Mouse (Mus musculus): ENCODE results near the gene Maml3.

Maml3 gene

GRCm38 (mm10) chr3:52006721-52007330 lies 98.0 kb downstream of the Maml3 start:
- DNase-seq (ENCODE audit: low read depth), result peak; percentile 42

GRCm38 (mm10) chr3:52003663-52004062 lies 101.2 kb downstream of the Maml3 start:
- DNase-seq (ENCODE audit: low read depth), result no peak

- no peak for DNase-seq (ENCODE audit: low read depth)
Measured at GRCm38 (mm10) chr3:52001518-52001895, 103.4 kb downstream of the Maml3 start.

- DNase-seq (ENCODE audit: low read depth), result peak; percentile 32
Measured at GRCm38 (mm10) chr3:52000871-52001517, 103.9 kb downstream of the Maml3 start.

GRCm38 (mm10) chr3:51999671-52000437 lies 105.0 kb downstream of the Maml3 start:
- DNase-seq (ENCODE audit: low read depth), result peak; percentile 94

- no peak for DNase-seq (ENCODE audit: low read depth)
Measured at GRCm38 (mm10) chr3:51998511-51999399, 106.1 kb downstream of the Maml3 start.

GRCm38 (mm10) chr3:51997616-51998015 lies 107.3 kb downstream of the Maml3 start:
- no peak for DNase-seq (ENCODE audit: low read depth)

- DNase-seq (ENCODE audit: low read depth), result no peak
Measured at GRCm38 (mm10) chr3:51986507-51986906, 118.4 kb downstream of the Maml3 start.

- DNase-seq (ENCODE audit: low read depth), result no peak
Measured at GRCm38 (mm10) chr3:51981496-51981895, 123.4 kb downstream of the Maml3 start.

GRCm38 (mm10) chr3:51977654-51978352 lies 127.1 kb downstream of the Maml3 start:
- DNase-seq (ENCODE audit: low read depth), result no peak

GRCm38 (mm10) chr3:51974601-51975000 lies 130.3 kb downstream of the Maml3 start:
- DNase-seq (ENCODE audit: low read depth), result no peak

GRCm38 (mm10) chr3:51974153-51974552 lies 130.7 kb downstream of the Maml3 start:
- DNase-seq (ENCODE audit: low read depth), result no peak

GRCm38 (mm10) chr3:51972576-51972975 lies 132.3 kb downstream of the Maml3 start:
- DNase-seq (ENCODE audit: low read depth), result no peak

- DNase-seq (ENCODE audit: low read depth), result no peak
Measured at GRCm38 (mm10) chr3:51970489-51970888, 134.4 kb downstream of the Maml3 start.

- no peak for DNase-seq (ENCODE audit: low read depth)
Measured at GRCm38 (mm10) chr3:51969451-51969850, 135.4 kb downstream of the Maml3 start.

GRCm38 (mm10) chr3:51965841-51966240 lies 139.0 kb downstream of the Maml3 start:
- DNase-seq (ENCODE audit: low read depth), result no peak

GRCm38 (mm10) chr3:51965436-51965835 lies 139.4 kb downstream of the Maml3 start:
- DNase-seq (ENCODE audit: low read depth), result no peak

GRCm38 (mm10) chr3:51965008-51965407 lies 139.9 kb downstream of the Maml3 start:
- DNase-seq (ENCODE audit: low read depth), result no peak

GRCm38 (mm10) chr3:51963891-51964593 lies 140.8 kb downstream of the Maml3 start:
- no peak for DNase-seq (ENCODE audit: low read depth)

- no peak for DNase-seq (ENCODE audit: low read depth)
Measured at GRCm38 (mm10) chr3:51963151-51963791, 141.6 kb downstream of the Maml3 start.

Measured in induced T-regulatory cell, adult 2 months (primary cell).